9 mouse cellular contexts compared by ENCODE assay signal in the genomic region with DNA sequence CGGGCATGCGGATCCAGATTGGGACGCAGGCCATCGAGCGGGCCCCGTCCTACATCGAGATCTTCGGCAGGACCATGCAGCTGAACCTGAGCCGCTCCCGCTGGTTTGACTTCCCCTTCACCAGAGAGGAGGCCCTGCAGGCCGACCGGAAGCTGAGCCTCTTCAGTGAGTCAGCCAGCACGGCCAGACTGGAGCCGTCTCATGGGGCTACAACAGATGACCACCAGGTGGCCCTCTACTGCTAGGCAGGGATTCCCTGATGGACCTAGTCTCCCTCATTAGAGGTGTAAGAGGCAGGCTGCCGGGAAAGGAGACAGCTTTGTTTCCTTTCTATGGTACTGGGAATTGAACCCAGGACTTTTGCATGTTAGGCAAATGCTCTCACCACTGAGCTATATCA.
DNase-seq lines count a peak whose midpoint lies in the region; ATAC-seq lines count a peak whose summit lies in the region.
"Had no signal": no experiment of that assay in that cellular context is flagged by ENCODE, and none has a peak within 500 bp of the region (broad histone marks: within the 10 kb centered on the region; RNA-seq: fewer than 3 reads in every experiment).

No protein-coding gene starts in this region.

- WGBS in kidney, embryonic 14.5 days, result 53% methylated on average over 15 of the region's 15 CpGs
- WGBS in neural tube, embryonic 13.5 days, result 50% methylated on average over 15 of the region's 15 CpGs

- H3K9ac ChIP-seq in kidney, embryonic 14.5 days (ENCODE audit: low read depth, low read length), result no peak overlapping the region
- H3K9ac ChIP-seq in neural tube, embryonic 13.5 days, result no peak overlapping the region
- H3K9ac ChIP-seq: embryonic facial prominence, embryonic 13.5 days had no signal

- H3K27ac ChIP-seq in kidney, embryonic 14.5 days (ENCODE audit: low read depth, low read length), result no peak overlapping the region
- H3K27ac ChIP-seq in neural tube, embryonic 13.5 days (replicated peaks), result no peak overlapping the region
- H3K27ac ChIP-seq: embryonic facial prominence, embryonic 13.5 days had no signal

- no peaks in the 10 kb centered on the region for H3K9me3 ChIP-seq in kidney, embryonic 14.5 days (ENCODE audit: control insufficient read depth, low read length)
- H3K9me3 ChIP-seq in neural tube, embryonic 13.5 days, result no peaks in the 10 kb centered on the region
- H3K9me3 ChIP-seq: embryonic facial prominence, embryonic 13.5 days had no signal

- H3K27me3 ChIP-seq in kidney, embryonic 14.5 days (ENCODE audit: control insufficient read depth, insufficient read depth, low read length), result no peaks in the 10 kb centered on the region
- no peaks in the 10 kb centered on the region for H3K27me3 ChIP-seq in neural tube, embryonic 13.5 days
- H3K27me3 ChIP-seq: embryonic facial prominence, embryonic 13.5 days had no signal

- peaks cover 100% of the 10 kb centered on the region for H3K36me3 ChIP-seq in kidney, embryonic 14.5 days (ENCODE audit: control insufficient read depth, insufficient read depth, low read length)
- H3K36me3 ChIP-seq in neural tube, embryonic 13.5 days, result peaks cover 100% of the 10 kb centered on the region

- H3K4me1 ChIP-seq in kidney, embryonic 14.5 days (ENCODE audit: control insufficient read depth, insufficient read depth, low read length), result no peaks in the 10 kb centered on the region
- H3K4me1 ChIP-seq in neural tube, embryonic 13.5 days (replicated peaks), result no peaks in the 10 kb centered on the region
- H3K4me1 ChIP-seq: embryonic facial prominence, embryonic 13.5 days had no signal

- peak; percentile 36 to 53 for DNase-seq in urinary bladder, adult 18-20 months (ENCODE audit: low spot score in 2 of 2)
- DNase-seq in urinary bladder, postnatal 10 days (ENCODE audit: low spot score), result no peak
- DNase-seq in cerebellum, postnatal 25 days, result peak; percentile 82 to 89
- DNase-seq in gastrocnemius, postnatal 36 days, result peak; percentile 34 to 46
- DNase-seq in liver, result peak; percentile 68
- peak; percentile 82 for DNase-seq in testis, postnatal 10 days (ENCODE audit: low spot score)

- intact Hi-C loops in gastrocnemius, postnatal 36 days (cut with DNase I), result no loop called here

- no peak overlapping the region for H3K4me3 ChIP-seq in kidney, embryonic 14.5 days (ENCODE audit: low read length)
- H3K4me3 ChIP-seq in neural tube, embryonic 13.5 days, result no peak overlapping the region
- H3K4me3 ChIP-seq: embryonic facial prominence, embryonic 13.5 days had no signal

- no peak overlapping the region for H3K4me2 ChIP-seq in kidney, embryonic 14.5 days (replicated peaks; ENCODE audit: low read depth, low read length)
- H3K4me2 ChIP-seq in neural tube, embryonic 13.5 days, result no peak overlapping the region
- H3K4me2 ChIP-seq: embryonic facial prominence, embryonic 13.5 days had no signal

- ATAC-seq in kidney, embryonic 14.5 days (ENCODE audit: low FRiP score, low TSS enrichment), result peak; percentile 55; the same call in 1 of the 2 replicates
- 0 out of 2 replicates have a peak, but pooled peaks have one; percentile 11 for ATAC-seq in neural tube, embryonic 13.5 days (ENCODE audit: low read depth)
